Mouse (Mus musculus): ENCODE results near the gene Slc35b3.

GRCm38 (mm10) chr13:38960063-38961050 is at the start of gene Slc35b3:
- TF ChIP-seq POLR2AphosphoS5 (IDR thresholded peaks at IDR 0.05; ENCODE audit: insufficient replicate concordance, low read depth, low read length): no peak
- TF ChIP-seq CTCF (IDR thresholded peaks at IDR 0.05; ENCODE audit: low read depth, low read length): no peak
- no peak for TF ChIP-seq GATA1 (IDR thresholded peaks at IDR 0.05; ENCODE audit: borderline replicate concordance, low read length)
